Mouse (Mus musculus) retina, postnatal 1 day (tissue): ENCODE measurements around the gene Slco4c1.

Source experiments
- DNase-seq: peaks from one replicate; pipeline ENCODE4 v3.0.0-alpha.2; 2012

The Slco4c1 gene

GRCm38 (mm10) chr1:96766535-96766934 is 105.4 kb downstream of the Slco4c1 start:
- no peak for DNase-seq
